Mouse (Mus musculus) adrenal gland, adult (tissue): Measurements from ENCODE around the gene Pcnx2.

Experiments
- DNase-seq, 2 experiments: peaks; one replicate each; pipeline ENCODE4 v3.0.0; 2022 to 2023; ENCODE audit warnings: low spot score in 1 of 2; ENCODE audit not compliant: inconsistent age in 2 of 2

Pcnx2 gene

GRCm38 (mm10) chr8:125897868-125898788, at the start of gene Pcnx2:
Pcnx2 (minus strand) TSS chr8:125898317.
- no peak for DNase-seq

DNA sequence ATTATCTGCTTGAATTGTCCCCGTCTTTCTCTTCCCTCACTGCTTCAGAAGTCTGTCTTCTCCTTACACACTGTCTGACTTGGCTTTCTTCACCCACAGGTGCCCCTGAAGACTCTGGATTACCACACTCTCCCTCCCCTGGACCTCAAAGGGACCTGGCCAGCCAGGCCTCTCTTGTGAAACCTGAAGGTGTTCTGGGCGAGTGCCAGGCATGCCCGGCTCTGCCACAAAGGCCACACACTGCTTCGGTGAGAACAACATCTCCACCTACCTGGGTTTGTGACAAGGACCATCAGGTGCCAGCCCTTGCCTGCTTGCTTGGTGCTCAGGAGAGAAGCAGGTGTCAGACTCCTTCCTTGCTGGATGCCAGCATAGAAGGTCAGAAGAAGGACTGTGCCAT, 46.4 kb upstream of the Pcnx2 start:
- no peak for DNase-seq

GRCm38 (mm10) chr8:125935649-125936048, 37.5 kb upstream of the Pcnx2 start:
- peak; percentile 34 to 81 for DNase-seq

DNA sequence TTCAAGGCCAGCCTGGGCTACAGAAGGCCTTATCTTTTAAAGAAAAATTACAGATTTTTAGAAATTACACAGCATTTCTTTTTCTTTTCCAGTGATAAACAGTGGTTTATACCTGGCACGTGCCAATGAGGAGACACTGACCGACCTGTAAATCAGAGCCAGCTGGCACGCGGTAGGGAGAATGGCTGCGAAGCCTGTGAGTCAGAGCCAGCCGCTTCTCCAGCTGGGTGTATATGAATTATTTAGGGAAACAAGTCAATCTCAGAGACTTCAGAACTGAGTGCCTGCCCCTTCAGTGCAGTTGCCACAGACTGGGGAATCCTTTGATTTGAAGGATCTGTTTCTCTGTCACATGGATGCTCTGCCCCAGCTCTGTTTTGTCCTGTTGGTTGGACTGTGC, 33.7 kb upstream of the Pcnx2 start:
- DNase-seq, result no peak

- DNase-seq, result no peak
Observed at GRCm38 (mm10) chr8:125930276-125931046, 32.3 kb upstream of the Pcnx2 start.

DNA sequence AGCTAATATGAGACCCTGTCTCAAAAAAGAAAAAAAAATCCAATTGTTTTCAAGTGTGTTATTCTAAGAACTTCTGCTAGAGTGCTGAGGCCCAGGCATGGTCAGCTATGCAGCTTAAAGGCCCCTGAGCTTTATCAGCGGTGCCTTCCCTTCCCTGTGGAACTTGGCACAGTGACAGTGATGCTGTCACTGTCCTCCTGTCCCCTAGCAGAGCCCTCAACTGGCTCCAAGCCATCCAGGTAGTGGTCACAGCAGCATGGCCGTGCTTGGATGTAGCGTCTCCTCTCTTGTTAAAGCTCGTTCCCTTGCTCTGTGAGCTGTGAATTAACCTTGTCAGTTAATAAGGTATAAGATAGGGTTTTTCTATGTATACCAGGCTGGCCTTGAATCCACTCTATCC, 28.5 kb upstream of the Pcnx2 start:
- no peak for DNase-seq

DNA sequence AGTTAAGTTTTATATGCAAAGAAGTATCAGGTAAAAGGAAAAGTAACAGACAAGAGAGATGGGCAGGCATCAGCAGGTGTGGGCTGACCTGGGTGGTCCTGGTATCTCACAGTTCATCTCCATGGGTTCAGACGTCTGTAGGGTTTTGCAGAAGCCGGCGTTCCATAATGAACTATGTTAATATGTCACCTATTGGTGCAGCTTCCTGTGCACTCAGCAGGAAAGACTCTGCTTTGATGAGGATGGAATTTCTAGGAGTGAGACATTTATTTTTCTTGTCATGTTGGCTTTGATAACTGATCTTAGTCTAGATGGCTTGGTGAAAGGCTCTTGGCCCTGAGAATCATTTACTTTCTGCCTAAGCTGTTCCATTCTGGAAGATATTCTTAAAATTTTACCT, 24.2 kb upstream of the Pcnx2 start:
- DNase-seq, result no peak

GRCm38 (mm10) chr8:125920761-125921160, 22.6 kb upstream of the Pcnx2 start:
- DNase-seq, result no peak

DNA sequence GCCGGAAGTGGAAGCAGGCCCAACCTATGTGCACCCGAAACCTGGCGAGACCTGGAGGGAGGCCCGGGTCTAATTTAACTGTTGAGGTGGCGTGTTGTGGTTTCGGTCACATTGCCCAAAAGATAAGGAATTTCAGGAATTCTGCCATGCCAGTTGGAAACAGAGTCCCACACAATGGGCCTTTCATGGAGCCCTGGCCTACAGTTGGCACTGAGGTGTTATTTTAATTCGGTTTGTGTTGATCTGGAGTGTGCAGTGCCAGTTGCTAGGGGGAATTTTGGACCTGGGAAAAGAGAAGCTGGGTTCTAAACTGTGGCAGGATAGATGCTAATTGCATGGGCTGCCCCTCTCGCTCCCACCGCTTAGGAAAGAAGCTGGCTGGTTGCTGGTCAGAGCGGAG, 22.2 kb upstream of the Pcnx2 start:
- DNase-seq, result no peak

GRCm38 (mm10) chr8:125919560-125919959, 21.4 kb upstream of the Pcnx2 start:
- DNase-seq, result no peak

GRCm38 (mm10) chr8:125918719-125919118, 20.6 kb upstream of the Pcnx2 start:
- no peak for DNase-seq

GRCm38 (mm10) chr8:125917013-125917412, 18.9 kb upstream of the Pcnx2 start:
- no peak for DNase-seq

DNA sequence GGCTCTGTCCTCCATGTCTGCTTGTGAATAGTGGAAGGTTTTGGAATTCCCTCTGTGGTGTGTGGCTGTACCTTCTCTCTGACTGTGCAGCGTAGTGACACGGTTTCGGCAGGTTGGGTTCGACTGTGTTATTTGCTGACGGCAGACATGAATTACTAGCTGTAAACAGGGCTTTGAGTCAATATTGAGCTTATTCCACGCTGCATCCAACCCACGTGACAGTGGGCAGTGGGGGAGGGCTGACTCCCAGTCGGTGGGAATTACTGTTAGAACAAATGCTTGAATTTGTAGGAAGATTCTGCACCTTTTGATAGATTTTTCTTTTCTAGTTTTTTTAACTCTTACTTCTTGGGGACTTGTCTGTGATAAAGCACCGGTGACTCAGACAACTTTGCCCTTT, 16.3 kb upstream of the Pcnx2 start:
- peak; percentile 22 to 64 for DNase-seq

DNA sequence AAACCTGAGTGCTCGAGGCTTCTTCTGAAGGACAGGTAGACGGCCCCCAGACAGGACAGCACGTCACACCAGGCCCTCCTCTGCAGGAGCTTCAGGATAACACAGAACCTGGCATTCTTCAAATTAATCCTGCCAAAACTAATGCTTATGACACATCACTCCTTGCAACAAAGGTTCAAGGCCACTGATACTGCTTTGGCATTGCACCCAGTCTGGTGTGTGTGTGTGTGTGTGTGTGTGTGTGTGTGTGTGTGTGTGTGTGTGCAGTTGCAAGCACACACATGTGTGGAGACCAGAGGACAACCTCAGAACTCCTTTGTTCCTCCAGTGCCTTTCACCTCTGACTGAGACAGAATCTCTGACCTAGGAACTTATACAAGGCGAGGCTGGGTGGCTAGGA, 15.1 kb upstream of the Pcnx2 start:
- DNase-seq, result peak; percentile 34 to 82

DNA sequence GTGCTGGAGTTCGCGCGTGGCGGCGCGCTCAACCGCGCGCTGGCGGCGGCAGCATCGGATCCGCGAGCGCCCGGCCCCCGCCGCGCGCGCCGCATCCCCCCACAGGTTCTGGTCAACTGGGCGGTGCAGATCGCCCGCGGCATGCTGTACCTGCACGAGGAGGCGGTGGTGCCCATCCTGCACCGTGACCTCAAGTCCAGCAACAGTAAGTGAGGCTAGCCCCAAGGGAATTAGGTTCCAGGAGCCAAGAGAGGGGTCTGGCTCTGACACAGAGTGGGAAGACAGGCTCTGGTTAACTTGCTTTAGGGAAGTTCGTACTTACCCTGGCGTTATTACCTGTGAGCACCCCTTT, 13.1 kb upstream of the Pcnx2 start:
- no peak for DNase-seq

- peak; percentile 52 to 75 for DNase-seq
Observed at GRCm38 (mm10) chr8:125910365-125911228, 12.5 kb upstream of the Pcnx2 start, which contains the start of gene Map3k21. Map3k21 (plus strand) TSS chr8:125910450.

DNA sequence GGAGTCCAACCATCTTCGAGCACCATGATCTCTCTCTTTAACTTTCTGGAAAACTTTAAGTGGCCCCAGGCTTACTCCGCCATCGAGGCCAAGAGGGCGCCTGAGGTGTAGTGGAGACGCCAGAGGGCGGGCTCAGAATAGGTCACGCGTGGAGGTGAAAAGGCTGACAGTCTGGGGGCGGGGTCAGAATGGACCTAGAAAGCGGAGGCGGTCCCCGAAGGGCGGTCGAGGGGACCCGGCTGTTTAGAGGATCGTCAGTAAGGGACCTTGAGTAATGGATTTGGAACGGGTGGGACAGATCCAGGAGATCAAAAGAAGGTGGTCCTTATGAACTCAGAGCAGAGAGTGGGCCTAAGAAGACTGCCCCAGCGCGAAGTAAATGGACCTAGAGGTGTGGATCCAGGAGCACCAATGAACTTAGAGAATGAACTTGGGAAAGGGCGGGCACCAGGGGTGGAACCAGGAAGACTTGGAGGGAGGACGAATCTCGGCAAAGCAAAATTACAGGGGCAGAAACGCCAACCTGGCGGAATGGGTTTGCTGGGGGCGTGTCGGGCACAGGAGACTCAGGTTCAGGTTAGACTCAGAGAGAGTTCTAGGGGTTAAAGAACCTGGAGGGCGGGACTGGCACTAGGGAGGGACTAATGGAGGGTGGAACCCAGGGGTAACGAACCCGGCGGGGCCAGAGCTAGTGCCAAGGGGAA, 11.7 kb upstream of the Pcnx2 start:
- peak; percentile 76 to 90 for DNase-seq

DNA sequence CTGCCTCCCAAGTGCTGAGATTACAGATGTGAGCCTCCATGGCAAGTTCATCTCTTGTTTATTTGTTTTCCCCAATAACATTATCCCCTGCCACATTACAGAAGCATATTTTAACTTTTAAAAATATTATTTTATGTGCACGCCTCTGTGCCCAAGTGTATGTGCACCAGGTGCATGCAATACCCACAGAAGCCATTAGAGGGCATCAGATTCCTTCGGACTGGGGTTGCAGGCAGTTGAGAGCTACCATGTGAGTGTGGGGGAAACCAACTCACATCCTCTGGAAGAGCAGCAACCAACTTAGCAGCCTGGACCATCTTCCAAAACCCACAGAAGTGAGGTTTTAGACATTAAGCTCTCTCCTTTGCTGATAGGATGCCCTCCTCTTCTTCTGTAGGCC, 9.2 kb upstream of the Pcnx2 start:
- no peak for DNase-seq

GRCm38 (mm10) chr8:125905341-125905740, 7.2 kb upstream of the Pcnx2 start:
- DNase-seq, result no peak

DNA sequence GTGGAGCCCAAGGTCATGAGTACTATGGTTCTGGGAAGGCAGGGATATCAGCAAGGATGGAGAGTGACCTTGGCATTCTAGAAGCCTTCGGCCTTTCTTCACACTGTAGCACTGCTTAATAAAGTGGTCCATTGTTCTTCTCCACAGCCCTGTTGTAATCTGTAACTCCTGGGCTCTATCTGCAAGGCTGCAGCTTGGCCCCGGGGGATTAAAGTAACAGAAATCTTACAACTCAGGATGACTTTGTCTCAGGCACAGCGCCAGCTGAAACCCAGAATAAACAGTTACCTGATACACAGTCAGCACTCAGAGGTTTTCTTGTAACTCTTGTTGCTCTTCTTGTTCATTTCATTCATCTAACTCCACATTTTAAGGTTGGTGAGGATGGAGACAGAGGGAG, 4.4 kb upstream of the Pcnx2 start:
- DNase-seq, result peak; percentile 26 to 69

GRCm38 (mm10) chr8:125901167-125901566, 3.0 kb upstream of the Pcnx2 start:
- no peak for DNase-seq
